Mouse (Mus musculus) intestine, postnatal 0 days (tissue): ENCODE results near the gene Usp46. TPM values are rescaled to one million over a fixed set of nuclear protein-coding genes. Genes with fewer than 3 reads are reported as not detected.

Experiments used
- ATAC-seq: fragments of 200-750 bp; cut with Nextera tagmentation; 2 replicates; pipeline ENCODE4 v1.8.0; 2017; ENCODE audit warnings: mild to moderate bottlenecking, moderate TSS enrichment, moderate library complexity
- H3K27ac ChIP-seq: fragments of 300-500 bp; sonication (generic); 2 replicates; pipeline ENCODE4 v1.5.1; 2014; ENCODE audit warnings: mild to moderate bottlenecking, low read depth, low read length, moderate library complexity
- H3K27me3 ChIP-seq: fragments of 300-500 bp; sonication (generic); replicated peaks from 2 replicates; pipeline ENCODE4 v1.6.1; 2014; ENCODE audit warnings: low read length, mixed read lengths; ENCODE audit not compliant: control insufficient read depth, insufficient read depth
- H3K36me3 ChIP-seq: fragments of 300-500 bp; sonication (generic); 2 replicates; pipeline ENCODE4 v1.6.1; 2014; ENCODE audit warnings: mild to moderate bottlenecking, moderate library complexity; ENCODE audit not compliant: control insufficient read depth, insufficient read depth
- H3K4me1 ChIP-seq: fragments of 300-500 bp; sonication (generic); replicated peaks from 2 replicates; pipeline ENCODE4 v1.6.1; 2014; ENCODE audit warnings: antibody characterized with exemption, low read length, mixed read lengths; ENCODE audit not compliant: control insufficient read depth, insufficient read depth
- H3K4me2 ChIP-seq: fragments of 300-500 bp; sonication (generic); replicated peaks from 2 replicates; pipeline ENCODE4 v1.6.1; 2014; ENCODE audit warnings: low read depth, mild to moderate bottlenecking, moderate library complexity
- H3K4me3 ChIP-seq: fragments of 300-500 bp; sonication (generic); 2 replicates; pipeline ENCODE4 v1.5.1; 2014; ENCODE audit warnings: low read depth, low read length
- H3K9ac ChIP-seq: fragments of 300-500 bp; sonication (generic); 2 replicates; pipeline ENCODE4 v1.6.1; 2014; ENCODE audit warnings: mild to moderate bottlenecking, low read depth, low read length
- H3K9me3 ChIP-seq: fragments of 300-500 bp; sonication (generic); 2 replicates; pipeline ENCODE4 v1.6.1; 2016; ENCODE audit warnings: mixed run types; ENCODE audit not compliant: control insufficient read depth
- CTCF ChIP-seq: sonication (generic); IDR thresholded peaks from 2 replicates; pipeline ENCODE4 v1.5.1; 2016; ENCODE audit warnings: low read depth, mild to moderate bottlenecking, control low read depth, antibody characterized with exemption, moderate library complexity
- WGBS: fragments of 180-500 bp; shearing (Covaris S2); extraction: QIAGEN DNeasy Blood & Tissue Kit; methylation state at CpG from one replicate; pipeline ENCODE4 v1.1.7; 2014; 5-methylcytosine and 5-hydroxymethylcytosine counted together
- polyA plus RNA-seq: library from polyadenylated mRNA; unstranded; fragments of >200 nt; fragmentation: Nextera tagmentation; extraction: Ambion mirVana; gene quantifications from 2 replicates; pipeline ENCODE4 v1.2.1, GENCODE M21; 2015

The Usp46 gene
- polyA plus RNA-seq, 1 experiment from 2014 or later = 6.3 TPM

DNA sequence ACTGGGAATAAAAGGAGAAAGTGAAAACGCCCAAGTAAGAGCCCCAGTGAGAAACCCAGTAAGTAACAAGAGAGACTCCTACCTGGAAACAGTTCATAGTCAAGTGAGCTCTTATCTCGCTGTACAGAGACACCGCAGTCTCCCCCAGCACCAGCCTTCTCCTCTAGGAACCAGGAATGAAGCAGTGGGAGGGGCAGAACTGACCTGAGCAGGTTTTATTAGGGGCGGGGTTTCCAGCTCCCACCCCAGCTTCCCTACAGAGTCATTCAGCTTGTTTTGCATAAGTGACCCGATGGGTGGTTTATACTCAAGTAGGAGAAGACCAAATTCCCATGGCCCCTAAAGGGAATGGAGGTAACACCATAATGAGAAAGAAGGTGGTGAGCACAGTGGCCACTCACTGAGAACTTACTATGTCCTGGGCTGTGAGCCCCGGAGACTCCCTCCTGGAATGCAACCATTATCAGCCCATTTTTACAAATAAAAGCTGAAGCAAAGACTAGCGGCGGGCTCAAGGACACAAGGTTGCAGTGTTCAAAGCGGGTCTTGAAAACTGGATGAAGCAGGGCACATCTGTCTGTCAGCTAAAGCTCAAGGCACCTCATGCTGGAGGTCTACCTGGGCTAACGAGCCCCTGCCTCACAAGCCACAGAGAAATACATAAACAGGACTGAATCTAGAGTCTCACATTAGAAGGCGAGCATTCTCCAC is 2.5 kb downstream of the Usp46 start:
- no peak for TF ChIP-seq CTCF
- Histone ChIP-seq H3K4me3 (no peak overlapping the region), H3K4me2 (peak overlapping the region; percentile 39), H3K9me3 (no peaks in the 10 kb centered on the region), H3K4me1 (peaks cover 17% of the 10 kb centered on the region), H3K9ac (no peak overlapping the region), H3K36me3 (no peaks in the 10 kb centered on the region), H3K27me3 (no peaks in the 10 kb centered on the region), H3K27ac (no peak overlapping the region)
- ATAC-seq = peak; percentile 35; the same call in 1 of the 2 replicates
- WGBS = 33% methylated on average over 11 of the region's 11 CpGs

DNA sequence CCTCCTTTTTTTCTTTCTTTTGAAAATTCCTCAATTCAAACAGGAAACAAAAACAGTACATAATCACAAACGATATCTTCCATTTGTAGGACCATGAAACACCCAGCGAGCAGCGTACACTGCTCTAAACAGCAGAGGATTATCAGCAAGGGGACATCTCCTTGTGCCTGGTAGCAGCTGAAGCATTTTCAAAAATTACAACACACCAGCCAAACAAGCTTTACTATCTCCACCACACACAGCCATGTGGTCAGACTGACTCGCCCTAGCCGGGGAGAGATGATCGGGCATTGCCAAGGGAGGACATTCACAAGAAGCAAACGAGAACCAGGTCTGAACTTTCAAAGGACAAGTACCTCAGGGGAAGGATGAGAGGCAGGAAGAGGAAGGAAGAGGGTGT is 3.4 kb downstream of the Usp46 start:
- Histone ChIP-seq H3K4me2 (peak overlapping the region; percentile 39; the same call in 1 of the 2 replicates), H3K9ac (no peak overlapping the region), H3K9me3 (no peaks in the 10 kb centered on the region), H3K4me3 (no peak overlapping the region), H3K4me1 (peaks cover 17% of the 10 kb centered on the region), H3K27ac (no peak overlapping the region), H3K27me3 (no peaks in the 10 kb centered on the region), H3K36me3 (no peaks in the 10 kb centered on the region)
- no peak for ATAC-seq
- 50% methylated on average over 7 of the region's 7 CpGs for WGBS
- no peak for TF ChIP-seq CTCF

DNA sequence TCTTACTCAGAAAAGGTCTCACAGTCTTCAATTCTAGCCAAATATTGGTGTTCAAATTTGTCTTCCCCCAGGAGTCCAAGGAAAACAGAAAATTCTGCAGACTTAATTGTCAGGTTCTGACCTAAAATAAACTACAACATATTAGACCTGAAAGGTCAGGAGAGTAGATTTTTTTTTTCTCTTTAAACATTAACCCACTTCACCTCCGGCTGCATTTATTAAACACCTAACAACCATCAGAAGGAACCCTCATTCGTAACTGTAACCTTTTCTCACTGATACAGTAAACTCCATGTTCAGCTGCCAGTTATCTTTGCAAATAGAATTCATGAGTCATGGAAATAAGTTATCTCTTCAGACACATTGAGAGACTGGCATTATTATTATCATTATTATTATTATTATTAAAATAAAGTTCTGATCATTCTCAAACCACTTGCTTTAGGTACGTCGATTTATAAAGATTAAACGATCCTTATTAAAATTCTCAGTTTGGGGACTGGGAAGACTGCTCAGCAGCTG is 4.9 kb downstream of the Usp46 start:
- H3K27ac ChIP-seq = no peak overlapping the region
- WGBS = 67% methylated on average over 5 of the region's 5 CpGs
- ATAC-seq = no peak
- H3K4me2 ChIP-seq = no peak overlapping the region
- peaks cover 17% of the 10 kb centered on the region for H3K4me1 ChIP-seq
- no peaks in the 10 kb centered on the region for H3K9me3 ChIP-seq
- TF ChIP-seq CTCF = no peak
- H3K27me3 ChIP-seq = no peaks in the 10 kb centered on the region
- no peak overlapping the region for H3K9ac ChIP-seq
- no peak overlapping the region for H3K4me3 ChIP-seq
- H3K36me3 ChIP-seq = no peaks in the 10 kb centered on the region; the same call in 1 of the 2 replicates

DNA sequence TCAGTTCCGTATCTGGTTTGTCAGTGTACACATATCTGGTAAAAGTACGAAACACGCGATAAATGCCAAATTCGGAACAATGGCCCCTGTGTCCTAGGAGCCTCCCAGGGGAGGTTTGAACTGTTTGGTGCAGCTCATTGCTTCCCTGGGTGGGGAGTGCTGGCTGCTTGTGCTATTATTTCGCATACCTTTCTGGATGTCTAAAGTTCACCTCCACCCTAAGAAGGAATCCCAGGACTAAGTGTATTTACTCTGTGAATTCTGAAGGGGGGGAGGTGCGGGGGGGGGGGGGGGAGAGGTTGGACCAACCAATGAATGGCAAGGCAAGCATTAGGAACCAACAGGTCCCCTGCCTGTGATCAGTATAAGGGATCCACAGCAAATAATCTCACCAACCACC is 6.0 kb downstream of the Usp46 start:
- WGBS = 48% methylated on average over 7 of the region's 7 CpGs
- no peak for TF ChIP-seq CTCF
- no peak overlapping the region for H3K4me2 ChIP-seq
- H3K9me3 ChIP-seq = no peaks in the 10 kb centered on the region
- H3K4me1 ChIP-seq = peaks cover 15% of the 10 kb centered on the region
- peak; percentile 58 for ATAC-seq
- no peaks in the 10 kb centered on the region; the same call in 1 of the 2 replicates for H3K36me3 ChIP-seq
- H3K27ac ChIP-seq = no peak overlapping the region
- no peaks in the 10 kb centered on the region for H3K27me3 ChIP-seq
- no peak overlapping the region for H3K4me3 ChIP-seq
- H3K9ac ChIP-seq = no peak overlapping the region

DNA sequence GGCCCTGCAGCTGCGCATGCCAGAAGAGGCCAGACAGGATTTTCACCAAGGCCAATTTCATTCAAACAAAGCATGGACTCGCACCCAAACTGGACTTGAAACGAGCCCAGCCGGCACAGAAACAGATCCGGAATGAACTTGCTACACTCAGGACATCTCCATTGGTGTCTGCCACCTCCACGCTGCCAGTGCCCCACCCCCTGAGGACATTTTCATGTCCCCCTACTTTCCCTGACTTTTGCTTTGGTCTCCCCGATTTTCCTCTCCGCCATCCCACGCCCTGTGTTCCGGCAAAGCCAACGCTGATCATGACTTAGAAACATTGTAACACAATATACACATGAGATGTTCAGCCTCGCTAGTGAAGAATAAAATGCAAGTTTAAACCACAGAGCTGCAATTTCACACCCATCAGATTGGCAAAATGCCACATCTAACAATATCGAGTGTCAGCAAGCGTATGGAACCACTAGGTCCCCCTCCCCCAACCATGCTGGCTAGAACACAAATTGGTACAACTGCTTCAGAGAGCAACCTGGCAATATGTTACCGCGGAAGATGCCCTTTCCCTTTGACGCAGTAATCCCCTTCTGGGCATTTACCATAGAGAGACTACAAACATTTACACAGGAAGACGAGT is 6.7 kb downstream of the Usp46 start:
- 65% methylated on average over 18 of the region's 18 CpGs for WGBS
- H3K36me3 ChIP-seq = no peaks in the 10 kb centered on the region; the same call in 1 of the 2 replicates
- no peak overlapping the region for H3K9ac ChIP-seq
- H3K4me3 ChIP-seq = no peak overlapping the region
- H3K27ac ChIP-seq = no peak overlapping the region
- TF ChIP-seq CTCF = no peak
- ATAC-seq = no peak
- no peaks in the 10 kb centered on the region for H3K9me3 ChIP-seq
- peaks cover 10% of the 10 kb centered on the region for H3K4me1 ChIP-seq
- no peak overlapping the region; the same call in 1 of the 2 replicates for H3K4me2 ChIP-seq
- no peaks in the 10 kb centered on the region for H3K27me3 ChIP-seq

DNA sequence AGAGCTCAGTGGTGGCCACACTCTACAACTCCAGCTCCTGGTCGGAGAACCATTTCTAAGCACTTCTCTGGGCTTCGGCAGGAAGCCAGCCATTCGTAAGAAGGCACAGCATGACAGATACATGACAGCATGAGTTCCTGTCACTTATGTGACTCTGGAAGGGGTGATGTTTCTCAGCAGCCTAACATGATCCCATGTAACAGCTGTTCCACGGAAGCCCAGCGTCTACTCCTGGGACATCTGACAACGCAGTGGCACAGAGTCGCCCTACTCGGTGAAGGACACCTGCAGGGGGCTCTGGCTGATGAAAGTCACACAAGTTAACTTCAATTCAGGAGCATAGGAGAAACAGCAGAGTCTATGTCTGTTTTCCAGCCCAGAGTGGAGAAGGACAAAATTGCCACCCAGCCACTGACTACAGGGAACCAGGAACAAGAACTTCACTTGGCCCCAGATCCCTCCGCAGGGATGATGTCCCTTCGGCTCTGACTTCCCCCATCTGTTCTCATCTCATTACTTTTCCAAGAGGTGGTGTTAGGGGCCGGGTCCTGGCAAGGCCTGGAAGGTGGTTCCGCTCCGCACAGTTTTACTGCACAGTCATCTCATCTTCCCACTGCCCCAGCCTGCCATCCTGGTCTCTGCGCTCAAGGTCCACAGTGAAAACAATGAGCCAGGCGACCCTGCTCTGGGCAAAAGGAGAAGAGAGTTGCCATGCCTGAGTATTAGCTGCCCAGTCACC is 15.9 kb downstream of the Usp46 start:
- Histone ChIP-seq H3K9me3 (no peaks in the 10 kb centered on the region), H3K36me3 (no peaks in the 10 kb centered on the region), H3K27me3 (no peaks in the 10 kb centered on the region), H3K4me3 (no peak overlapping the region), H3K9ac (no peak overlapping the region), H3K4me2 (no peak overlapping the region; the same call in 1 of the 2 replicates), H3K4me1 (no peaks in the 10 kb centered on the region), H3K27ac (no peak overlapping the region)
- ATAC-seq = no peak
- TF ChIP-seq CTCF = no peak
- WGBS = 85% methylated on average over 15 of the region's 15 CpGs
